Mouse (Mus musculus) fibroblast of lung, adult 2 months (primary cell): ENCODE measurements at regions not wholly inside any gene's neighbourhood (a gene's known extent, or its start where the extent isn't known, plus 50 kb on each side); places are given as distances from the start of the nearest gene placed in this dataset.

Experiments used
- DNase-seq: peaks from one replicate; pipeline ENCODE4 v3.0.0-alpha.2; 2011; ENCODE audit warnings: low read depth

DNA sequence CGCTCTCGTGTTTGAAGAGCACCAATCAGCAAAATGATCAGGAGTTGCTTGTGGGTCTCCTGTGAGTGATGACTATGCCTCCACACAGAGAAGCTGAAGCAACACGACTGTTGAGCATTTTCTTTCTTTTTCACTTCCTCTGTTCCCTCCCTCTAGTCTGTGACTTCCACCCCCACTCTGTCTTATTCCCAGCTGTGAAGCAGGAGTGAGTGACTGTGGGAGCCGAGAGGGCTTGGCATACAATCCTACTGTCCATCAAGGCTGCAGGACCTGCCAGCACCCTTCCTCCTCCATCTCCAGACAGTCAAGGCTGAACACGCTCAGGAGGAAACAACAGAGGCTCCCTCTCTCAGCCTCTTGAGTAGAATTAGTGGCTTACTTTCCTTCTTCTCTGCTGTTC lies 401.3 kb downstream of the Plcl1 start:
- DNase-seq, result peak; percentile 69

DNA sequence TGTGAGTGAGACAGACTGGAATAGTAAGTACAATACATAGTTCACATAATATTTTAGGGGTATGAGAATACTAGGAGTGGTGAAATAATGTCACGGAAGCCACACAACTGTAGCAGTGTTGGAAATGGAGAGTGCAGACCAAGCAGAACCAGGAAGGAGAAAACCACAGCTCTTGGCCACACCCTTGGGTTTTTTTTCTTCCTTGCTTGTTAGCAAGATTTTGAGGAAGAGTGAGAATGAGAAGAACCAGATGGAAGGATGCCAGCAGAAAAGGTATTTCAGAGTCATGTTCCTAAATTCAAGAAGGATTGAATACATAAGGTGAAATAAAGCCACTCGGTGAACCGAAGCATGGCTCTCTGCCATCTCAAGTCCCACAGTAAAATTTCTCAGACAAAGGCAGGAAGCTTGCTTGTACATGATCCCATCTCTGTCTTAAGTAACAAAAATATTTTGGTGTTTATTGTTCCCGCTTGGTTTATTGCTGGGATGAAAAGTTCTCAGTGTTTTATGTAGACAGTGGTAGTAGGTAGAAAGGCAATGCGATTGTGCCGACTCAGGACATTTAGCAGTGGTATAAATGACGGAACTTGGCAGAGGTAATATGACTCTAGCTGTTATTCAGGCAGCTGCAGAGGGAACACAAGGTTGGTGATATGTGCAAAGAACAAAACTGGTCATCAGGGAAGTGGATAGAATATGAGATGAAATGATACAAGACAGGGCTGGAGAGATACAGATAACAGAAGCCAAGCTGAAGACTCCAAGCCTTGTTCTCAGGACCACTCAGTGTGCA lies 403.2 kb downstream of the Plcl1 start:
- no peak for DNase-seq

DNA sequence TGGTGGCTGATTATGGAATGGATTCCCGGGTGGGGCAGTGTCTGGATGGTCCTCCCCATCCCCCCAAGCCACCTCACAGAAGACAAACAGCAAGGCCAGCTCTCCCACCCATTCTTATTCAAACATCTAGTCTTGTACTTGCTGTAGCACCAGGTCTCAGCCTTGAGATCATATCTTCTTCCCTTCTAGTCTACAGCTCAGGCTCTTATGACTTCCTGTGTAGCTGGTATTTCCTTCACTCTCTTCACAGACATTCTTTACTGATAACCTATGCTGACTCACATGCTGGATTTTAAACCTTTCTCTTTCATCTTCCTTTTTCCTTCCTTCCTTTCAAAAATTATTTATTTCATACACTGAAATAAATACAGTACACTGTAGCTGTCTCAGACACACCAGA lies 406.8 kb downstream of the Plcl1 start:
- DNase-seq, result no peak

DNA sequence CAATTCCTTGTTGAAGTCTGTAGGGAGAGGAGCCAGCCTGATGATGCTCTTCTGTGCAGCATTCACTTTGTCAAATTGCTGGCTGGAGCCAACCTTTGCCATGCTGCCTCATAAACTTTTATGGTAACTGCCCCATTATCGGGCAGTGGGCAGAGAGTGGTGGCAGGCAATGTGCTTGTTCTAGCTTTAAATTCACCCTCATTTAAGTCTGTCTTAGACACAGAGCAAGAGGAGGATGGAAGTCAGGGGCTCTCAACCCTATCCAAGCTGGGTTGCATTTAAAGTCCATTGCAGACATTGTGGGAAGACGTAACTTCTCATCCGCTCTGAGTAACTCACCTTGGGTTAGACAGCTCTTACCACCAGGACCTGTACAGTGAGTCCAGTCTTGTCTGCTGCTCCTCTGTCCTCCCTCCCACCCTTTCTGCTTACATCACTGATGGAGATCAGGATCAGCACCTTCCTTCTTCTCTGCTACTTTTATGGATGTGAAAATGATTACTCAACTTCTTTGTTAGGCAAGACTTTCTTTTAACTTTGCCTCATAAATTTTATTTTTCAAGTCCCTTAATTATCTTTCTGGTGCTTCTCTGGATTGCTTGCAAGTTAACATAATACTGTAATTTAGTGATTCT lies 415.3 kb downstream of the Plcl1 start:
- DNase-seq, result no peak

DNA sequence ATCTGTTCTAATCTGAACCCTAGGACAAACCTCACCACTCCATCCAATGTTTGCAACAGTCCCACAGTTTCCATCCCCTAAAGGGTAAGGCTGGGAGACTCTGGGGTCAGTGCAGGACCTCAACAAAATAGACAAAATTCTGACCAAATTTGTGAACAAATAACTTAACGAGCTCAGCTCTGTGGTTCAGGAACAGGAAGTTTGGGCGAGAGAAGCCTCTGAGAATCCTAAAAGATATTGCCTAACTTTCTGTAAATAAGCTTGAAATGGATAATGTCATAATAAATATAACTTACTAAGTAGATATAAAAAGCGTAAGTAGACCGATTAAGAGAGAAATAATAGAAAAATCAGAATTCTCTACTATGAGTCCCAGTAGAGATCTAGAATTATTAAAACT lies 416.9 kb downstream of the Plcl1 start:
- no peak for DNase-seq

DNA sequence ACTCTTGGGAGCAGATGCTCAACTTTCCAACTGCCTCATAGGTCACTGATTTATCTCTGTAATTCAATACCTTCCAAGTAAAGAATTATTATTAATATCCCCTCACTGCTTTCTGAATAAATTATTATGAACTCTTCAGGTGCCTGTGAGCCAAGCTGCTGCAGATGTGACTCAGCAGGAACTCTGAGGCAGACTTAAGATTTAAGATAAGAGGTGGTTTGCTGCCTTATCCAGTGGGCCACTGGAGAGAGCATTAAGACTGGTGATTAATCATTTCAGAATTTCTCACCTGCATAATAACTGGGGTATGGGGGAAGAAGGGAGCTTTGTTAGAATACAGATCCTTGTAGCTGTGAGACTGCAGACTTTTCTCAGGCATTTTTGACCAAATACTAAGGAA lies 421.5 kb downstream of the Plcl1 start:
- no peak for DNase-seq

DNA sequence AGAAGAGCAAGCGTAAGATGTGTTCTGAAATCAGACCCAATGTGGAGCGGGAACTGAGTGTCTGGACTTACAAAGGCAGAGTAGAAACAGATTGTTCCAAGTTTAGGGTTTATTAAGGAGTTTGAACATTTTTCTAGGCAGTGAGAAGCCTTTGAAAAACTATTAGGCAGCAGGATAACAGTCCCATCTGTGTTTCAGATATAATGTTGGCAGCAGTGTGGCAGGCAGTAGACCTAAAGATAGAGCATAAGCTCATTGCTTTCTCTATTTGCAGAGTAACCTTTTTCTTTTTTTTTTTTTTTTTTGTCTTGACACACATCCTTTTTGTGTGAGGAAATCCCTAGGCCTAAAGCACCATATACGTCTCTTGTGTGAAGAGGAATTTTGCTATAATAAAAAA lies 429.6 kb downstream of the Plcl1 start:
- DNase-seq, result no peak

DNA sequence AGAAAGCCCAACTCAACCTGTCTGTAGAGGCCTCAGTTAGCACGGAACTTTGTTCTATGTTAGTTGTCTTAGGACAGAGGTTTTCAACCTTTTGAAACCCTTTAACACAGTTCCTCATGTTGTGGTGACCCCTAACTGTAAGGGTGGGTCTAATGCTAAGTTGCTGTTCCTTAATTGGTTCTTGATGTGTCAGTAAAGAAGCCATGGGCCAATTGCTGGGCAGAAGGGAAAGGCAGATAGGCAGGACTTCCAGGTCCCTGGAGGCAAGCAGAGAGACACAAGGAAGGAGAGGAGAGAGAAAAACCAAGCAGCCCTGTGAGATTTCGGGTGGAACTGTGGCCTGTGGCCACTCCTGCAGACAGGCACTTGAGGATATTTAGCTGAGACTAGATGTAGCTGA lies 431.0 kb downstream of the Plcl1 start:
- DNase-seq, result no peak

DNA sequence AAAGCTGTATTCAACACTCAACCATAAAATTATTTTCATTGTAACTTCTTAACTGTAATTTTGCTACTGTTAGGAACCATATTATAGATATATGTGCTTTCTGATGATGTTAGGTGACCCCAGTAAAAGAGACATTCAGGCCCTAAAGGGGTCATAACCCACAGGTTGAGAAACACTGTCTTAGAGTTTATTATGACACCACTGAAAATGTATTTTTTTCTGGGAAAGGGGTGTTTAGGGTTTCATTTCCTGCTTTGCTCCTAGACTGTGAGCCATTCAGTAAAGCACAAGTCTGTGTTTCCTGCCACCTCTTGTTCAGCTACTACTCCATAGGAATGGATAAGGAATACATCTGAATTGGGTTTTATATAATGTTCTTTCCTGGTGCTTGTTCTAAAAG lies 431.6 kb downstream of the Plcl1 start:
- DNase-seq, result no peak

DNA sequence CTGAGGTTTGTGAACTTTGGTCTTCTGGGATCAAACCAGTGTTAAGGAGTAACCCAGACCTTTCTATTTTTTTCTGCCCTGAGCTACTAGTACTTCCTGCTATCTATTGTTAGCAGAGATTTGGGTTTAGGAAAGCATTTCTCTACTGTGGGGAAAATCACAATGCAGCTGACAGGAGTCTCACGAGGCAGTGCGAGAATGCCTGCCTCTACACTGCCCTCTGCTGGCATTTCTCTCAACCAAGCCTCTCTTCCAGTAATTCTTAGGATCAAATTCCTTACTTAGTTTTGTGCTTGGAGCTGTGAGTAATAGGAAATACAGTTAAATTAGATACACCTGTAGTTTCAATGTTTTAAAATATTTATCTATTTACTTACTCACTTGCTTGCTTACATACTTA lies 432.4 kb downstream of the Plcl1 start:
- no peak for DNase-seq

DNA sequence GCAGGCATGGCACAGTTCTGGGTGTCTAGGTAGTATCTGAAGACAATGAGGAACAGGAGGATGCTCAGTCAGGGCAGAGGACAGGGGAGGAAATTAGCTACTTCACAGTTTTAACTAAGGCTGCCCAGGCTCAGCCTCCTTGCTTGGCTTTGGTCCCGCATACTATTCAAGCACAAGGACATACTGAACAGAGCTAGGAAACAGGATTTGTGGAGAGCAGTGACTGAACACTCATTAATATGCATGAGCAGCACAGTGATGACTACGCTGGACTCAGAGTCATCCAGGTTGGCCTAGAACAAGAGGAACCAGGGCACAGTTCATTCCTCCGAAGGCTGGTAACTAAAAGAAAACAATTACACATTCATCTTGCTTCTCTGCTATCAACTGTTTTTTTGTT lies 443.1 kb downstream of the Plcl1 start:
- DNase-seq, result no peak

DNA sequence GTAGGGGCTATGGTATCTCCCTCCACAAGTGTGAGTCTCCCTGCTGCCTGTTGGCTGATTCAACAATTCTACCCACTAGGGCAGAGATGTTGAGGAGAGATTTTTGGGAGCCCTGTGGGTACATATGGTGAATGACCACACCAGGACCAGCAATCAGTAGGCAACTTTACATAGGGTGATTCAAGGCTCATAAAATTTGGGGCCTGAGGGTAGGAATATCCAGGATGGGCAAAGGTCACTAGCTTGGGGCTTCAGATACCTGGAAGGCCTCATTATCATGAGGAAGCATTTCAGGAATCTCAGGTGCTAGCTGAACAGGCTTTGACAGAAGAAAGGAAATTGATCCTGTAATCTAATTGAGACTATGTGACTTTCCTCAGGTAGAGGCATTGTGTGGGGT lies 446.6 kb downstream of the Plcl1 start:
- DNase-seq, result no peak

DNA sequence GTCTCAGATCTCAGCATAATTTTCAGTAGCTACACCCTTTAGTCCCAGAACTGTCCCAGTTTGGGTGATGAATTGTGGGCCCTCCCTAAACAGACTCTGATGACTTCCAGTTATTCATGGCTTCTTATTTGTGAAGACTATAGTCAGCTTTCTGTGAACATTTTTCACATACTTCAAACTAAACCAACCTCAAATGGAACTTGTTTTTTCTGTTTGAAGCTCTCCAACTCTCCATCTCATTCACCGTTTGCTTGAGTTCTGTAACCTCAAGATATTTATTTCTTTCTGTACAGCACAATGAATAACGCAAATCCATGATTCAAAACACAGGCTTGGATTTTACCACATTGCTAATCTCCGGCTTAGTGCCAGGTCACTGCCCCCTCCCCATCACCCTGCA lies 453.4 kb downstream of the Plcl1 start:
- no peak for DNase-seq

DNA sequence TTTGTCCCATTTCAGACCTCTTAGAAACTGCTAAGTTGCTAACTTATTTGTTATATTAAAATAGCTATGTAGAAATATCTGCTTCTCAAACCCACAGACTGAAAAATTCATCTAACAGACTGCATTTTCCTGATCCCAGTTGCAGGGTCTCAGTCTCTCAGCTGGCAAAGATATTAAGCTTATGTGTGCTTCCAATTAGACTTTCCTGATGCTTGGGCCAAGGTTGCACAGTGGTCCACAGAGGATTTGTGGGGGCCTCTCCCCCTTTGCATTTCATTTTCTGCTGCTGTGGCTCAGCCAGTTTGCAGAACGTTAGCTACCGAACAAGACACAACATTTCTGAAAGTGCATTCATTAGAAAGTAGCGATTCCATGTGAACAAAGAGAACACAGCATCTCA lies 457.4 kb downstream of the Plcl1 start:
- no peak for DNase-seq

DNA sequence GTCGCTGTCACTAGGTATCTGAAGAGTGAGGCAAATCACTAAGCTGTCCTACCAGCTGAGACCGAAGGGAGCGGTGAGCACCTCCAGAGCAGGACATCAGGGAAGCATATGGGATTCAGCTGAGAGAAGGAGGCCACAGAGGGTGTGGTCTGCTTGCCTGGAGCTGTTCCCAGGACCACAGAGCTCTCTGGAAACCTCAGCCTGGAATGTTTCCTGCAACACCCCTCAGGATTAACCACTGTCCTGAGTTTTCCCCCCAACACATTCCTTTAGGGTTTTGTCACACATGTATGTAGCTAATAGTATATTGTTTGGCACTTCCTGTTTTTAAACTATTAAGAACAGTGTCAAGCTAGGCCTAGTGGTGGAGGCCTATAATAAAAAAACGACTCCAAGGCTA lies 459.6 kb downstream of the Plcl1 start:
- DNase-seq, result peak; percentile 46

DNA sequence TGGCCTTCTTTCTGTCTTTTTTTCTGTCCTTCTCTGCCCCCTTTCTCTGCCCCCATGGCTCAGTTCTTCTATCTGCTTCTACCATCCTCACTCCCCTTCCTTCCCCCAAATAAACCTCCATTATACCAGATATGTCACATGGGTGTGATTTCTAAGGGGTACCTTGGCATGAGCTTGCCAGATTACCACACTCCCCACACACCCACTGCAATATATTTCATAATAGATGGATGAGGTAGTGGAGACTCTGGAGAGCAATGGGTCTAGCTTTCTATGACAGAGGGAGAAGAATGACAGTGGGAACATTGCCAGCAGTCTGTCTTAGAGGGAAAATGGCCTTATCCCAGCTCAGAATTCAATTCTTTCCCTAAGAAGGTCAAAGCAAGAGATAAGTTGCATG lies 461.0 kb downstream of the Plcl1 start:
- DNase-seq, result no peak

DNA sequence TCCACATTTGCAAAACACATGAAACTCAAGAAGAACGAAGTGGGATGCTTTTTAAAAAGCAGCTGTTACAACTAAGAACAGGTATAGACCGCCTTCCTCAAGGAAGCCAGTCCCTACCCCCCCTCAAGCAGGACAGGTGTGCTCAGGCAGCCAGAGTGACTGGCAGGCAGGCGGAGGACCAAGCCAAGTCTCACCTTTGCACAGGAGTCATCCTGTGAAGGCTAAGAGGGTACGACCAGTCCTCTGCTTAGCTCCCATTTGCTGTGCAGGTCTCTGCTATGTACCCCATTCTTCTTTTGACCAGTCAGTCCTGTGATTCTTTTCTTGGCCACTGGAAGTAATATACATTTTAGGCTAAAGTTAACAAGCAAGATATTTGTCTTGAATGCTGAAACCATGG lies 467.9 kb downstream of the Plcl1 start:
- no peak for DNase-seq

DNA sequence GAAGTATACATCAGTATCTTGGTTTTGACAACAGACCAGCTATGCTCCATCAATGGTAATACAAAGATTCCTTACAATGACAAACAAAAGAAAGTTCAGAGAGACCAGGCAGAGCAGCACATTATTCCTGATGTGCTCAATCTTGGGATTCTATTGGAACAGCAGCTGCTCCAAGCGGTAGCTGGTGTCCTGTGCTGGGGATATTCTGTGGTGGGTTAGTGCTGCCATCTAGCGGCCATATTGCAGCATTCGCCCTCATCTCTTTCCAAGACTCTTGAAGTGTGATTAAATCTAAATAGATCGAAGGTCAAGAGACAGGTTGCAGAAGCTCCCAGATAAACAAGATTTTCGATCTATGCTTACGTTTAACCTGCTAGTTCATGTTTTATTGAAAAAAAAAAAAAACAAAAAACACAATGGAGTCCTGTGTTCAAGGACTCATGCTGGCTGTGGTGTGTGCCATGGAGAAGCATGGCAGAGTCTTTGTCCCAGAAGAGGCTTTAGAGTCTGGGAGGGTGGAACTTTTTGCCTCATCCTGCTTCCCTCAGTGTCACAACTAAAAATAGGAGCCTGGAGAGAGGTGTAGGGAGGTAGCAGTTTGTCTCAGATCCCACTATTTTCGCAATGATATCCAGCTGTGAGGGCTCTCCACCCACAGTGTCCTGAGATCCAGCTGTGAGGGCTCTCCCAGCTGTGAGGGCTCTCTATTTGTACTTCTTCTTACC lies 468.6 kb downstream of the Plcl1 start:
- DNase-seq, result peak; percentile 51

DNA sequence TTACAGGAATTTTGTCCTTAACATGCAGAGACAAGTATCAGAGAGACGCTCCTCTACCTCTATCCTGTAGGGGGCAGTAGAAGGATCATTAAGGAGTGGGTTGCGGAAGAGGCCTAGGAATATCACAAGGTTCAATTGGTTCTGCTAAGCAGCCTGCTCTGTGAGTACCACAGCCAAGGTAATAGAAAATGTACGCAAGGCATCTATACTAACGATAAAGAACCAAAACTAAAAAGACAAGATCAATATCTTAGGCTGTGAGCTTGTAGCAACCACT lies 469.1 kb downstream of the Plcl1 start:
- DNase-seq, result no peak

DNA sequence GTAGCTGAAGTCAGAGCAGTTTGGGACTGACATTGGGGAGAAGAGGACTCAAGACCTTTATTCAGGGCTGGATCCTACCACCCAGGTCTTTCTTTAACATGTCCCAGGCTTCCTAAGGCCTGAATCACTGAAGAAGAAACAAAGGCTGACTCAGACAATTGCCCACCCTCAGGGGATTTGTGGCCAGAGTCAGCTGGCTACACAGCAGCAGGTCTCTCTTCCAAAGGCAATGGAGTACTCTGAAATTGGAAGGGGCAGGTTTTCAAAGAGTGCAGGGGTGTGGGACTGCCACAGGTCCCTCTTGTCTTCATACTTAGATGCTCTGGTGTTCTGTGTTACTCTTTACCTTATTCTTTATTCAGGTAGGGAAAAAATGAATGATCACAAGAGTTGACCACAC lies 478.9 kb downstream of the Plcl1 start:
- no peak for DNase-seq

DNA sequence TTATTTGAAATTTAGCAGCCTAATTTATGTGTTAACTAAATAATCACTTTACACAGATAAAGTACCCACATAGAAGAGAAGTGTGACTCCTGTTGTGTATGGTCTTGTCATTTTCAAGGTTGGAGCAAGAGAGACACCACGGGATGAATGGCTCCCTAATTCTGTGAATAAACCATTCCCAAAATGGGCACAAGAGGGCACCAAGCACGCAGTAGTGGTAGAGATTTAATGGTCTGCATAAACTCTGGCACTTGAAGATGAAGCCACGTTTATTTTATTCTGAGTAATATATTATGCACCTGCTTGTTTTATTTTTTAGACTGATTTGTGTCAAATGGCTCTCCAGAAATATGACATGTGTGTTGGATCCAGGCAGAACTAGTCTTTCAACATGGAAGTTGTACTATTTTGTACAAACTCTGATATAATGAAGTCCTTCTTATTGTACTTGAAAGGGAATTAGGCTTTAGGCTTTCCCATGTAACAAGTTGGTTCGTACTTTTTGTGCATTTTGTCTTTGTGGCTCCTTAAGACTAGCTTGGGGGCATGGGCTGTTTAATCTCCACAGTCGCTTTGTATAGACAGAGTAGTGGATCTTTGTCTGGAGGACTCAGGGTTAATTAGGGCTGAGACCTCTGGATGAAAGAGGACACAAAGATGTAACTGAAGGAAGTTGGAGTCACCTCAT lies 480.8 kb downstream of the Plcl1 start:
- peak; percentile 36 for DNase-seq

DNA sequence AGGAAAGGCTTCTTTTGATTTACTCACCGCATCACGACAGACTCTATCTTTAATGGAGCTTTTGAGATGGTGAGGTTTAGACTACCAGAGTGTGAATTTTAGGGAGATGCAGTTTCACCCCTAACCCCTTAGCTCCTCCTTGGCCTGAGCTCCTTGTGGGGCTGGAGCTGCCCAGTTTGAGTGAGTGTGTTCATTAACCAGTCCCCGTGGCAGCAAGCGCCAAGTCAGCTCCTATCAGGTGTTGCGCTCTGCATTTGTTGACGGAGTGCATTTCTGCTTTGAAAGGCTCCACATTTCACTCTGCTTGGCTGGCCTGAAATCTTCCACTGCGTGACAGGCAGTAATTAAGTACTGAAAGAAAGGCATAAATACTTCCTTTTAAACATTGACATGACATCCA lies 481.7 kb downstream of the Plcl1 start:
- no peak for DNase-seq
